Mouse (Mus musculus) embryonic fibroblast, embryonic 13.5 days (primary cell): Measurements from ENCODE around the gene Vpreb1.

Experiments
- CTCF ChIP-seq: IDR thresholded peaks from 2 replicates; pipeline ENCODE4 v1.5.1; 2011; ENCODE audit warnings: mild to moderate bottlenecking, control low read depth, low read length, moderate library complexity, borderline replicate concordance; ENCODE audit not compliant: insufficient read depth
- POLR2A ChIP-seq: IDR thresholded peaks from 2 replicates; pipeline ENCODE4 v1.6.1; 2011; ENCODE audit warnings: low read depth, mild to moderate bottlenecking, control low read depth, low read length, moderate library complexity

DNA sequence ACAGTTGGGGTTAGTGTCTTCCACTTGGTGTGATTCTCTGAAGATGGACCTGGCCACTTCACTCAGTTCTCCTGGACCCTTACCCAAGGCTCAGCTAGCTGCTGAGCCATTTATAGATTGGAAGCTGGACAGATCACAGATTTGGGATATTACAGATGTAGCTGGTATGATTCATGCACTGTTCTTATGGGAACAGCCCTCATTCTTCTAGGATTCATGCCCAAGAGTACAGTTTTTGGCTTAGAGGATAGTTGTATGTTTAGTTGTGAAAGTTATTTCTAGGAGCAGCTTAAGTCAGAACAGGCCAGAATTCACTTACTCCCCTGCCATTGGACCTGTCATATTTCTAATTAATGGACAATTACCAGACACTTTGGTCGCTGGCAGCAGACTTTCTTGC, 42.8 kb upstream of the Vpreb1 start:
- no peak for TF ChIP-seq POLR2A
- no peak for TF ChIP-seq CTCF
